Mouse (Mus musculus): ENCODE data around the gene Fam208b.

The Fam208b gene

GRCm38 (mm10) chr13:3523459-3523858 lies 87.4 kb downstream of the Fam208b start:
- intact Hi-C loops (cut with DNase I) = no loop called here

GRCm38 (mm10) chr13:3519994-3520393 lies 90.9 kb downstream of the Fam208b start:
- intact Hi-C loops (cut with DNase I) = loop anchor here (5.0 kb wide), 1 partner anchor 113 kb away; no protein-coding TSS in a partner anchor

- intact Hi-C loops (cut with DNase I) = loop anchor here (5.0 kb wide), 1 partner anchor 112 kb away; no protein-coding TSS in a partner anchor
Observed at GRCm38 (mm10) chr13:3519357-3519756, 91.6 kb downstream of the Fam208b start.
